Mouse (Mus musculus) MEL (cell line): ENCODE measurements around the gene Pdzd2. TPM values are rescaled to one million over a fixed set of nuclear protein-coding genes. Genes with fewer than 3 reads are reported as not detected.
A peak's percentile ranks its signal among the peaks of the same experiment; 100 is the strongest.

Experiments used
- DNase-seq: peaks from one replicate; pipeline ENCODE4 v3.0.0; 2011; ENCODE audit warnings: low read depth, low spot score
- H3K27ac ChIP-seq: 2 replicates; pipeline ENCODE4 v1.5.1; 2012; ENCODE audit warnings: low read depth, mild to moderate bottlenecking, control low read depth, low read length, moderate library complexity; ENCODE audit not compliant: control insufficient read depth
- H3K27me3 ChIP-seq, 2 experiments: fragments of 150-350 bp in 1 of 2; sonication (generic) in 1 of 2; 2 replicates each; pipeline ENCODE4 v1.6.1; 2012; ENCODE audit warnings: low read length in 2 of 2, mild to moderate bottlenecking in 2 of 2, improper control_type of control experiment in 1 of 2, moderate library complexity in 1 of 2; ENCODE audit not compliant: insufficient read depth in 2 of 2, control insufficient read depth in 1 of 2
- H3K36me3 ChIP-seq, 2 experiments: 2 replicates each; pipeline ENCODE4 v1.6.1; 2012 to 2014; ENCODE audit warnings: low read length in 2 of 2, improper control_type of control experiment in 1 of 2, inconsistent platforms in 1 of 2, mild to moderate bottlenecking in 1 of 2; ENCODE audit not compliant: insufficient read depth in 2 of 2, control insufficient read depth in 1 of 2
- H3K4me1 ChIP-seq, 2 experiments: fragments of 150-350 bp in 1 of 2; sonication (generic) in 1 of 2; 2 replicates each; pipeline ENCODE4 v1.6.1; 2012; ENCODE audit warnings: low read length in 2 of 2, improper control_type of control experiment in 1 of 2, mild to moderate bottlenecking in 1 of 2; ENCODE audit not compliant: insufficient read depth in 2 of 2, control insufficient read depth in 1 of 2
- H3K4me3 ChIP-seq, 2 experiments: fragments of 150-350 bp in 1 of 2; sonication (generic) in 1 of 2; 2 replicates each; pipeline ENCODE4 v1.5.1; 2012; ENCODE audit warnings: low read depth in 2 of 2, low read length in 2 of 2, mild to moderate bottlenecking in 2 of 2, moderate library complexity in 2 of 2, control low read depth in 1 of 2, improper control_type of control experiment in 1 of 2; ENCODE audit not compliant: control insufficient read depth in 1 of 2, insufficient read depth in 1 of 2
- H3K79me2 ChIP-seq: 2 replicates; pipeline ENCODE4 v1.6.1; 2012; ENCODE audit warnings: mild to moderate bottlenecking, low read length, moderate library complexity; ENCODE audit not compliant: control insufficient read depth, poor library complexity, insufficient read depth
- H3K9ac ChIP-seq: 2 replicates; pipeline ENCODE4 v1.6.1; 2012; ENCODE audit warnings: low read depth, mild to moderate bottlenecking, control low read depth, low read length, moderate library complexity; ENCODE audit not compliant: control insufficient read depth, poor library complexity, severe bottlenecking
- H3K9me3 ChIP-seq: fragments of 150-350 bp; sonication (generic); replicated peaks from 2 replicates; pipeline ENCODE4 v1.6.1; 2012; ENCODE audit warnings: mild to moderate bottlenecking, low read length, improper control_type of control experiment, moderate library complexity; ENCODE audit not compliant: insufficient read depth
- BHLHE40 ChIP-seq: IDR thresholded peaks from 2 replicates; pipeline ENCODE4 v1.6.1; 2012; ENCODE audit warnings: low read depth, mild to moderate bottlenecking, inconsistent platforms, low read length, improper control_type of control experiment, borderline replicate concordance
- E2F4 ChIP-seq: IDR thresholded peaks from 2 replicates; pipeline ENCODE4 v1.6.1; 2011; ENCODE audit warnings: low read depth, low read length, improper control_type of control experiment, borderline replicate concordance
- ELF1 ChIP-seq: IDR thresholded peaks from 2 replicates; pipeline ENCODE4 v1.6.1; 2014; ENCODE audit warnings: low read depth, mild to moderate bottlenecking, inconsistent platforms, low read length, improper control_type of control experiment, moderate library complexity
- EP300 ChIP-seq, 2 experiments: IDR thresholded peaks; 2 replicates each; pipeline ENCODE4 v1.6.1; 2011; ENCODE audit warnings: improper control_type of control experiment in 2 of 2, low read length in 2 of 2, low read depth in 1 of 2, mild to moderate bottlenecking in 1 of 2
- GABPA ChIP-seq: IDR thresholded peaks from 2 replicates; pipeline ENCODE4 v1.6.1; 2012; ENCODE audit warnings: low read depth, mild to moderate bottlenecking, inconsistent platforms, low read length, improper control_type of control experiment, moderate library complexity
- GATA1 ChIP-seq: IDR thresholded peaks from 2 replicates; pipeline ENCODE4 v1.6.1; 2011; ENCODE audit warnings: low read depth, low read length, improper control_type of control experiment
- HCFC1 ChIP-seq: IDR thresholded peaks from 2 replicates; pipeline ENCODE4 v1.6.1; 2012; ENCODE audit warnings: low read depth, mild to moderate bottlenecking, inconsistent platforms, low read length, improper control_type of control experiment, moderate library complexity
- MAX ChIP-seq: IDR thresholded peaks from 2 replicates; pipeline ENCODE4 v1.6.1; 2011; ENCODE audit warnings: low read length, improper control_type of control experiment
- MEF2A ChIP-seq: IDR thresholded peaks from 2 replicates; pipeline ENCODE4 v1.6.1; 2014; ENCODE audit warnings: low read depth, mild to moderate bottlenecking, inconsistent platforms, low read length, improper control_type of control experiment; ENCODE audit not compliant: poor library complexity, insufficient replicate concordance, severe bottlenecking; ENCODE audit errors: extremely low read depth
- MXI1 ChIP-seq: IDR thresholded peaks from 2 replicates; pipeline ENCODE4 v1.6.1; 2011; ENCODE audit warnings: mild to moderate bottlenecking, low read depth, low read length, improper control_type of control experiment
- MYC ChIP-seq: IDR thresholded peaks from 2 replicates; pipeline ENCODE4 v1.6.1; 2011; ENCODE audit warnings: low read depth, mild to moderate bottlenecking, low read length, improper control_type of control experiment, moderate library complexity
- NELFE ChIP-seq: IDR thresholded peaks from 2 replicates; pipeline ENCODE4 v1.6.1; 2011; ENCODE audit warnings: low read depth, low read length, improper control_type of control experiment
- NRF1 ChIP-seq: IDR thresholded peaks from 2 replicates; pipeline ENCODE4 v1.6.1; 2014; ENCODE audit warnings: low read depth, mild to moderate bottlenecking, inconsistent platforms, low read length, improper control_type of control experiment, moderate library complexity; ENCODE audit not compliant: poor library complexity, insufficient read depth, severe bottlenecking
- POLR2A ChIP-seq, 2 experiments: IDR thresholded peaks; 2 replicates each; pipeline ENCODE4 v1.6.1; 2011 to 2012; ENCODE audit warnings: low read length in 2 of 2, mild to moderate bottlenecking in 2 of 2, control low read depth in 1 of 2, improper control_type of control experiment in 1 of 2, low read depth in 1 of 2, moderate library complexity in 1 of 2; ENCODE audit not compliant: control insufficient read depth in 1 of 2, insufficient read depth in 1 of 2, poor library complexity in 1 of 2
- POLR2AphosphoS5 ChIP-seq: IDR thresholded peaks from 2 replicates; pipeline ENCODE4 v1.6.1; 2012; ENCODE audit warnings: low read depth, borderline replicate concordance, mild to moderate bottlenecking, inconsistent platforms, low read length, moderate library complexity, mixed read lengths
- RAD21 ChIP-seq: IDR thresholded peaks from 2 replicates; pipeline ENCODE4 v1.6.1; 2011; ENCODE audit warnings: mild to moderate bottlenecking, low read depth, low read length, improper control_type of control experiment
- RCOR1 ChIP-seq: IDR thresholded peaks from 2 replicates; pipeline ENCODE4 v1.6.1; 2012; ENCODE audit warnings: low read depth, mild to moderate bottlenecking, inconsistent platforms, low read length, improper control_type of control experiment
- SMC3 ChIP-seq: IDR thresholded peaks from 2 replicates; pipeline ENCODE4 v1.6.1; 2011; ENCODE audit warnings: low read depth, low read length, improper control_type of control experiment
- TAL1 ChIP-seq: IDR thresholded peaks from 2 replicates; pipeline ENCODE4 v1.6.1; 2012; ENCODE audit warnings: mild to moderate bottlenecking, inconsistent platforms, low read length, moderate library complexity, mixed read lengths
- TBP ChIP-seq: IDR thresholded peaks from 2 replicates; pipeline ENCODE4 v1.8.0; 2011; ENCODE audit warnings: low read depth, low read length, improper control_type of control experiment
- TCF12 ChIP-seq: IDR thresholded peaks from 2 replicates; pipeline ENCODE4 v1.6.1; 2014; ENCODE audit warnings: low read depth, mild to moderate bottlenecking, inconsistent platforms, low read length, improper control_type of control experiment, moderate library complexity
- USF1 ChIP-seq: IDR thresholded peaks from 2 replicates; pipeline ENCODE4 v1.6.1; 2014; ENCODE audit warnings: low read depth, mild to moderate bottlenecking, inconsistent platforms, low read length, improper control_type of control experiment, moderate library complexity
- ZMIZ1 ChIP-seq: IDR thresholded peaks from 2 replicates; pipeline ENCODE4 v1.6.1; 2012; ENCODE audit warnings: low read depth, mild to moderate bottlenecking, inconsistent platforms, low read length, improper control_type of control experiment, moderate library complexity
- polyA plus RNA-seq, 2 experiments: library from polyadenylated mRNA; stranded (reverse) in 1 of 2; unstranded in 1 of 2; fragments of >175 nt in 1 of 2; fragments of >200 nt in 1 of 2; gene quantifications; 2 replicates each; pipeline versions ENCODE4 v1.2.1 to v1.2.4; 2012; ENCODE audit warnings: low replicate concordance in 2 of 2, low read depth in 1 of 2; ENCODE audit not compliant: insufficient read length in 2 of 2, insufficient read depth in 1 of 2, missing spikeins in 1 of 2
- total RNA-seq: library from RNA; depleted of rRNA; stranded (reverse); fragments of 300-350 nt; gene quantifications from 2 replicates; pipeline ENCODE4 v1.2.3, GENCODE M21; 2012

Pdzd2 gene
- total and polyA plus RNA-seq, 3 experiments: 0.15 to 0.33 TPM; not detected in 1

DNA sequence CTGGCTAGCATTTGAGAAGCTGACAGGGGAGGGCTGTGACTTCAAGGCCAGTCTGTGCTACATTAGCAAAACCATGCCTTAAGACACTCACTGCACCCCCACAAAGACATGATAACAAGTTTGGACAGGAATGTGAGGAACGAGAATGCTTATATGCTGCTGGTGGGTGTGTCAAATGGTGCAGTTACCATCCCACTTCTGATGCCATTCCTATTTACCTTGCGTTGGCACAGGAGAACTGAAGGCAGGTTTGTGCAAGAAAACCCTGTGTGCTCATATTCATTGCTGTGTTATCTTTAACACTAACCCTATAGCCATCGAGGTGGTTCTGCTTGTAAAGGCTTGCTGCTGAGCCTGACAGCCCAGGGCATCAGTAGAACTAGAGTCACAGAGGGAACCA lies 166.1 kb downstream of the Pdzd2 start:
- H3K4me1 ChIP-seq: peaks cover 0 to 7% of the 10 kb centered on the region in 2 experiments; a peak in 3 of 4 replicates
- no peak overlapping the region for H3K4me3 ChIP-seq
- no peaks in the 10 kb centered on the region for H3K79me2 ChIP-seq
- TF ChIP-seq GATA1 (no peak), MAX (no peak), POLR2A (IDR thresholded peaks at IDR 0.05; ENCODE audit: control insufficient read depth in 1 of 2, insufficient read depth in 1 of 2, low read depth in 1 of 2, low read length in 2 of 2, poor library complexity in 1 of 2) (0 out of 4 replicates have a peak, but pooled peaks of 1 of the 2 experiments have one; percentile 24), NELFE (no peak), SMC3 (no peak)
- H3K9ac ChIP-seq: no peak overlapping the region
- H3K27me3 ChIP-seq: 0 out of 4 replicates have a peak, but pooled peaks cover 0 to under 1% of the 10 kb centered on the region in 2 experiments
- H3K27ac ChIP-seq: no peak overlapping the region
- no peaks in the 10 kb centered on the region for H3K36me3 ChIP-seq
- H3K9me3 ChIP-seq: no peaks in the 10 kb centered on the region
- DNase-seq: no peak

DNA sequence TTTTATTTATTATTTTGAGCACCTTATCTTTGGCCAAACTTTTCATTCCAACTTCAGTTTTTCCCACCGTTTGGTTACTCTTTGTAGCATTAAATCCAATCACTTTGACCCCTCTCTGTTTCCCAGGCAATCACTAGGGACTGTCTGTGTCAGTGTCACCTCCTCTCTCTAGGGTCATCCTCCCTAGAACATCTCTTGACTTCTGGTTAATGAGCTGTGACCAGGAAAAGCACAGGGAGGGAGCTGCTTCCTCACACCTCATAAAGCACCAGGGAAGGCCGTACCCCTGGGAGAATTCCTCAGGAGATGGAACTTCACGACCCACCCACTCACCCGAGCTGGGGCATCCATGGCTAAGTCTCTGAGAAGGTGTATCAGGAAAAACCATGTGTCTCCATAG lies 168.6 kb downstream of the Pdzd2 start:
- H3K4me1 ChIP-seq: no peaks in the 10 kb centered on the region
- no peaks in the 10 kb centered on the region for H3K36me3 ChIP-seq
- no peak overlapping the region for H3K27ac ChIP-seq
- TF ChIP-seq MXI1: no peak
- no peak for TF ChIP-seq MYC
- no peak for TF ChIP-seq ELF1
- no peak for TF ChIP-seq EP300 (IDR thresholded peaks at IDR 0.05; ENCODE audit: low read depth in 1 of 2, low read length in 2 of 2)
- no peak overlapping the region for H3K4me3 ChIP-seq
- no peaks in the 10 kb centered on the region for H3K79me2 ChIP-seq
- H3K27me3 ChIP-seq: 0 out of 4 replicates have a peak, but pooled peaks cover 0 to 1% of the 10 kb centered on the region in 2 experiments
- no peak overlapping the region for H3K9ac ChIP-seq
- no peak for DNase-seq
- no peaks in the 10 kb centered on the region for H3K9me3 ChIP-seq

DNA sequence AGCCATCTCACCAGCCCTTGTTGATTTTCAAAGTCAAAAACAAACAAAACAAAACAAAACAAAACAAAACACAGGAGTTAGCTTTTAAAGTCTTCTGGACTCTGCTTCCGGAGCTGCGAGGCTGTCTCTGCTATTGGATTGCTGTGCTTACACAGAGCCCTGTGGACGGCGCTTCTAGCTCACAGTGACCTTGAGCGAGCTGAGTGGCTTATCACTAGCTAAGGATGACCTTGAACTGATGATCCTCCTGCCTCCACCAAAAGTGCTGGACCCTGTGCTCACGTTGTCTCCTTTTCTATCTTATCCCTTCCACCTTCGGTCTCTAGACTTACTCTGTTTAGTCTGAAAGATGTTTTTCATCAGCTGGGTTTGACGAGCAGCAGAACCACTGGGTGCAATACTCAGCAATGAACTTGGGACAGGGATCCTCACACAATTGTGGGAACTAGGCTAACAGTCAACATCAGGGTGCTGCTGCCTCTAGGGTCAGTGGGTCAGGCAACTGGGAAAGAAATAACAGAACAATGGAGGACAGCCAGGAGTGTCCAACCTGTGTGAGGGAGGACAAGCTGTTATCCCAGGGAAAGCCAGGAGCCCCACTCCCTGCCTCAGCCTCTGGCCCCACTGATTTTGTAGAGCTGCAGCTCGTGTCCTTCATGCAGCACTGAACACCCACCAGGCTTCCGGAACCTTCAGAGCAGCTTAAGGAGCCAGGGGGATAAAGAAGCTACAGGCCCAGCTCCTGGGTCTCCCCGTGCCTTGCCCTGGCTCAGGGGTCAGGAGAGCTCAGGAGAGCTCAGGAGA lies 172.9 kb downstream of the Pdzd2 start:
- H3K9me3 ChIP-seq: no peaks in the 10 kb centered on the region
- no peaks in the 10 kb centered on the region for H3K36me3 ChIP-seq
- H3K9ac ChIP-seq: no peak overlapping the region
- TF ChIP-seq ZMIZ1 (no peak), EP300 (IDR thresholded peaks at IDR 0.05; ENCODE audit: low read depth in 1 of 2, low read length in 2 of 2) (no peak), POLR2A (IDR thresholded peaks at IDR 0.05; ENCODE audit: control insufficient read depth in 1 of 2, insufficient read depth in 1 of 2, low read depth in 1 of 2, low read length in 2 of 2, poor library complexity in 1 of 2) (no peak), RCOR1 (no peak), HCFC1 (no peak), TCF12 (no peak), NELFE (no peak), E2F4 (no peak), MYC (no peak), NRF1 (no peak), BHLHE40 (no peak), RAD21 (no peak), GABPA (no peak), TBP (no peak), MEF2A (no peak), TAL1 (no peak), USF1 (no peak), POLR2AphosphoS5 (no peak)
- no peak overlapping the region for H3K4me3 ChIP-seq
- H3K79me2 ChIP-seq: no peaks in the 10 kb centered on the region
- no peaks in the 10 kb centered on the region for H3K4me1 ChIP-seq
- H3K27ac ChIP-seq: no peak overlapping the region
- 0 out of 4 replicates have a peak, but pooled peaks cover 0 to 1% of the 10 kb centered on the region in 2 experiments for H3K27me3 ChIP-seq
- DNase-seq: no peak
